Mouse (Mus musculus): ENCODE results near the gene Gm21698.
"Not testable (repeated sequence)": the region's sequence is repeated elsewhere in the genome, so short reads cannot be mapped to it uniquely, and the experiment has no call there.

Gene Gm21698

DNA sequence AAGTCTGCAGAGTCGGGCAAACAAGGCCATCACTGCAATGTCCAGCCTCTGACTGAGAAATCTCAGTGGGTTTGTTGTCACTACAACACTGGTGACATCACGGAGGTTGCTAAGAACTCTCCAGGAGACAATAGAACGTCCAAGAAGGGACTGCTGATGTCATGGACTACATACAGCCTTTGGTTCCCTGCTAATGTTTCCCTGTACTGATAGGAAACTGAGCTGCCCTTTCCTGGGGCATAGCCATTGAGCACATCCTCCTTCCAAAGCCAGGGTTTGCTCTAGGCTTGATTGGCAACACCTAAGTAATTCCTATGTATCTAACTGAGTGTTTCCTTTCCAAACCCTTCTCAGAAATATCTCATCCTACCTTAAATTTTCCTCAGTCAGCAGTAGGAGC, at the start of gene Gm21698:
Gm21698 (minus strand) TSS at position 101 of the 400 bp plus-strand sequence.
- DNase-seq, result not testable (repeated sequence)

DNA sequence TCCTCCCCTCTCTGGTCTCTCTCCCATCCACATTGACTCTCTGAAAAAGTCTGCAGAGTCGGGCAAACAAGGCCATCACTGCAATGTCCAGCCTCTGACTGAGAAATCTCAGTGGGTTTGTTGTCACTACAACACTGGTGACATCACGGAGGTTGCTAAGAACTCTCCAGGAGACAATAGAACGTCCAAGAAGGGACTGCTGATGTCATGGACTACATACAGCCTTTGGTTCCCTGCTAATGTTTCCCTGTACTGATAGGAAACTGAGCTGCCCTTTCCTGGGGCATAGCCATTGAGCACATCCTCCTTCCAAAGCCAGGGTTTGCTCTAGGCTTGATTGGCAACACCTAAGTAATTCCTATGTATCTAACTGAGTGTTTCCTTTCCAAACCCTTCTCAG, 34.4 kb upstream of the Gm21698 start, which contains the start of gene Gm5862:
Gm5862 (minus strand) TSS at position 101 of the 400 bp plus-strand sequence.
- not testable (repeated sequence) for DNase-seq

DNA sequence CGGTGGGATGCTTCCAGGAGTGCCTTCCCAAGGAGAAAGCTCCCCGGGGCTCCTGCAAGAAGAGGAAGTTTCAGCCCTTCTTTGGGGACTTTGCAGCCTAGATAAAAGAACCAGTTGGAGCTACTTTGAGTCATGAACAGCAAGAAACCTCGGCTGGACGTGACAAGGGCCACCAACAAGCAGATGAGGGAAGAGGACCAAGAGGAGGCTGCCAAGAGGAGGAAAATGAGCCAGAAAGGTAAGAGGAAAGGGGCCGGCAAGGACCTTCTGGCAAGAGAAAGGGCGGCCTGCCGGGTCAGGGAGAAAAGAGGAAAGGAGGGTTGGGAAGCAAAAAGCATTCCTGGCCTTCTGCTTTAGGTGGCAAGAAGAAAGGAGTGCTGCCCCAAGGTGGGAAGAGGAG, 19.2 kb upstream of the Gm21698 start:
- not testable (repeated sequence) for DNase-seq

DNA sequence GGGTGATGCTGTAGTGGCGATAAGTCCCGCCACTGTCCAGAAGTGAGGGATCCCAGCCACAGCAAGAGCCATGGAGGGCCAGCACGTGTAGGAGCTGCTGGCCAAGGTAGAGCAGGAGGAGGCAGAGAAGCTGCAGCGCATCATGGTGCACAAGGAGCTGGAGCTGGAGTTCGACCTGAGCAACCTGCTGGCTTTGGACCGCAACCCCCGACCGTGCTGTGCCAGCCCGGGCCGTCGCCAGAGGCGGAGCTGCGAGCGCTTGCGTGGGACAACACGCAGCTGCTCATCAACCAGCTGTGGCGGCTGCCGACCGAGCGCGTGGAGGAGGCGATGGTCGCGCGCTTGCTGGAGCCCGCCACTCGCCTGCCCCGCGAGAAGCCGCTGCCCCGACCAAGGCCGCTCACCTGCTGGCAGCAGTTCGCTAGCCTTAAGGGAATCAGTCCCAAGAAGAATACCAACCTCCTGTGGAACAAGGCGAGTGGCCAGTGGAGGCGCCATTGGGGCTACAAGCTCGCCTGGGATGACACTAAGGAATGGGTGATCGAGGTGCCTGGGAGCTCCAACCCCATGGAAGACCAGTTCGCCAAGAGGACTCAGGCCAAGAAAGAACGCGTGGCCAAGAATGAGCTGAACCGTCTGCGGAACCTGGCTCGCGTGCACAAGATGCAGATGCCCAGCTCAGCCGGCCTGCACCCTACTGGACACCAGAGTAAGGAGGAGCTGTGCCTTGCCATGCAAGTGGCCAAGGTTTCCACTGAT, 18.7 kb upstream of the Gm21698 start:
- DNase-seq, result not testable (repeated sequence)

DNA sequence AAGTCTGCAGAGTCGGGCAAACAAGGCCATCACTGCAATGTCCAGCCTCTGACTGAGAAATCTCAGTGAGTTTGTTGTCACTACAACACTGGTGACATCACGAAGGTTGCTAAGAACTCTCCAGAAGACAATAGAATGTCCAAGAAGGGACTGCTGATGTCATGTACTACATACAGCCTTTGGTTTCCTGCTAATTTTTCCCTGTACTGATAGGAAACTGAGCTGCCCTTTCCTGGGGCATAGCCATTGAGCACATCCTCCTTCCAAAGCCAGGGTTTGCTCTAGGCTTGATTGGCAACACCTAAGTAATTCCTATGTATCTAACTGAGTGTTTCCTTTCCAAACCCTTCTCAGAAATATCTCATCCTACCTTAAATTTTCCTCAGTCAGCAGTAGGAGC, 16.2 kb upstream of the Gm21698 start, which contains the start of gene Gm1979:
Gm1979 (minus strand) TSS at position 101 of the 400 bp plus-strand sequence.
- not testable (repeated sequence) for DNase-seq

DNA sequence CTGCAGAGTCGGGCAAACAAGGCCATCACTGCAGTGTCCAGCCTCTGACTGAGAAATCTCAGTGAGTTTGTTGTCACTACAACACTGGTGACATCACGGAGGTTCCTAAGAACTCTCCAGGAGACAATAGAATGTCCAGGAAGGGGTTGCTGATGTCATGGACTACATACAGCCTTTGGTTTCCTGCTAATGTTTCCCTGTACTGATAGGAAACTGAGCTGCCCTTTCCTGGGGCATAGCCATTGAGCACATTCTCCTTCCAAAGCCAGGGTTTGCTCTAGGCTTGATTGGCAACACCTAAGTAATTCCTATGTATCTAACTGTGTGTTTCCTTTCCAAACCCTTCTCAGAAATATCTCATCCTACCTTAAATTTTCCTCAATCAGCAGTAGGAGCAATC, 15.9 kb downstream of the Gm21698 start, which contains the start of gene Gm21680:
Gm21680 (minus strand) TSS at position 101 of the 400 bp plus-strand sequence.
- not testable (repeated sequence) for DNase-seq

DNA sequence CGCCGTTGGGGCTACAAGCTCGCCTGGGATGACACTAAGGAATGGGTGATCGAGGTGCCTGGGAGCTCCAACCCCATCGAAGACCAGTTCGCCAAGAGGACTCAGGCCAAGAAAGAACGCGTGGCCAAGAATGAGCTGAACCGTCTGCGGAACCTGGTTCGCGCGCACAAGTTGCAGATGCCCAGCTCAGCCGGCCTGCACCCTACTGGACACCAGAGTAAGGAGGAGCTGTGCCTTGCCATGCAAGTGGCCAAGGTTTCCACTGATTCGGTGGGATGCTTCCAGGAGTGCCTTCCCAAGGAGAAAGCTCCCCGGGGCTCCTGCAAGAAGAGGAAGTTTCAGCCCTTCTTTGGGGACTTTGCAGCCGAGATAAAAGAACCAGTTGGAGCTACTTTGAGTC, 31.4 kb downstream of the Gm21698 start:
- DNase-seq, result not testable (repeated sequence)

DNA sequence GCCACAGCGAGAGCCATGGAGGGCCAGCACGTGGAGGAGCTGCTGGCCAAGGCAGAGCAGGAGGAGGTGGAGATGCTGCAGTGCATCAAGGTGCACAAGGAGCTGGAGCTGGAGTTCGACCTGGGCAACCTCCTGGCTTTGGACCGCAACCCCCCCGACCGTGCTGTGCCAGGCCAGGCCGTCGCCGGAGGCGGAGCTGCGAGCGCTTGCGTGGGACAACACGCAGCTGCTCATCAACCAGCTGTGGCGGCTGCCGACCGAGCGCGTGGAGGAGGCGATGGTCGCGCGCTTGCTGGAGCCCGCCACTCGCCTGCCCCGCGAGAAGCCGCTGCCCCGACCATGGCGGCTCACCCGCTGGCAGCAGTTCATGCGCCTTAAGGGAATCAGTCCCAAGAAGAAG, 31.8 kb downstream of the Gm21698 start:
- DNase-seq, result not testable (repeated sequence)

DNA sequence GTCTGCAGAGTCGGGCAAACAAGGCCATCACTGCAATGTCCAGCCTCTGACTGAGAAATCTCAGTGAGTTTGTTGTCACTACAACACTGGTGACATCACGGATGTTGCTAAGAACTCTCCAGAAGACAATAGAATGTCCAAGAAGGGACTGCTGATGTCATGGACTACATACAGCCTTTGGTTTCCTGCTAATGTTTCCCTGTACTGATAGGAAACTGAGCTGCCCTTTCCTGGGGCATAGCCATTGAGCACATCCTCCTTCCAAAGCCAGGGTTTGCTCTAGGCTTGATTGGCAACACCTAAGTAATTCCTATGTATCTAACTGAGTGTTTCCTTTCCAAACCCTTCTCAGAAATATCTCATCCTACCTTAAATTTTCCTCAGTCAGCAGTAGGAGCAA, 34.1 kb downstream of the Gm21698 start, which contains the start of gene Gm21671:
Gm21671 (minus strand) TSS at position 101 of the 400 bp plus-strand sequence.
- not testable (repeated sequence) for DNase-seq

DNA sequence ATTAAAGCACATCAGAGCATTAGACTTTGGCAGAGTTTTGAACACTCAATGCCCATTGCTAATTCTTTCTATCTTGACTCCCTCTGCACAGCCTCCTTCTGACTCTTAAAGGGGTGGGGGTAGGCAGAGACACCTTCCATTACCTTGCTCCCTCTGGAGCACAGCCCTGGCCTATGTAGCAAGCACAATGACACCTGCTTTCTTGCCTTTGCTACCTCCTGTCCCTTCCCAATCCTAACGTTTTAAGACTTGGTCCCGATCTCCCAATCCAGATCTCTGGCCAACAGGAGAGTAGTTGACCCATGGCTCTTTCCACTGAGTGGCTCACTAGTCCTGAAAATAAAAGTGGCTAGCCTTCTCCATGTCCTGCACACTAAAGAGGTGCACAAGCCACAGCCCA, 43.1 kb downstream of the Gm21698 start:
- DNase-seq, result not testable (repeated sequence)

DNA sequence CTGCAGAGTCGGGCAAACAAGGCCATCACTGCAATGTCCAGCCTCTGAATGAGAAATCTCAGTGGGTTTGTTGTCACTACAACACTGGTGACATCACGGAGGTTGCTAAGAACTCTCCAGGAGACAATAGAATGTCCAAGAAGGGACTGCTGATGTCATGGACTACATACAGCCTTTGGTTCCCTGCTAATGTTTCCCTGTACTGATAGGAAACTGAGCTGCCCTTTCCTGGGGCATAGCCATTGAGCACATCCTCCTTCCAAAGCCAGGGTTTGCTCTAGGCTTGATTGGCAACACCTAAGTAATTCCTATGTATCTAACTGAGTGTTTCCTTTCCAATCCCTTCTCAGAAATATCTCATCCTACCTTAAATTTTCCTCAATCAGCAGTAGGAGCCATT, 46.2 kb downstream of the Gm21698 start, which contains the start of gene Gm21663:
Gm21663 (minus strand) TSS at position 101 of the 400 bp plus-strand sequence.
- not testable (repeated sequence) for DNase-seq

Data from kidney, adult 8-10 months (tissue).